Mouse (Mus musculus): ENCODE data around the gene Olfr59. TPM values are rescaled to one million over a fixed set of nuclear protein-coding genes. Genes with fewer than 3 reads are reported as not detected.

The Olfr59 gene
- not detected in 2 replicates for total RNA-seq (2017)

DNA sequence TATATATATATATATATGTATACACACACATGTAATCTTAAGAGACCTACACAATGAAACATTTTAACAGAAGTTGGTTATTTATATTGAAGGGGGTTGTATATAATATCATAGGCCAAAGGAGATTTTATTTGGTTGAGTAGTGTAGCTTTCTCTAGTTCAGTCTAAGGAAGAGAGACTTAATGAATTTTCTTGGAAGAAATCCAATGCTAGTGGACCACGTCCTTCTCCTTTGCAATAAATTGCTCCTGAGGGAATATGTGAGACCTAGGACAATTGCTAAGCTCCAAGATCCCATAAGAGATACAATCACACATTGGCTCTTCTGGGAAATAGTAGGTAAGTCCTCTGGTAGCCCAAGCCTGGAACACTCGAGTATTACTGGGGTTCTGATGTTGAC lies at the start of gene Olfr59:
Gene Olfr59 (plus strand): TSS at position 301 of the 400 bp plus-strand sequence.
- ATAC-seq (replicated peaks in 1 of 2; ENCODE audit: insufficient read depth in 1 of 2, low FRiP score in 2 of 2, low TSS enrichment in 1 of 2, low read depth in 1 of 2, poor library complexity in 2 of 2, severe bottlenecking in 2 of 2) = no peak

DNA sequence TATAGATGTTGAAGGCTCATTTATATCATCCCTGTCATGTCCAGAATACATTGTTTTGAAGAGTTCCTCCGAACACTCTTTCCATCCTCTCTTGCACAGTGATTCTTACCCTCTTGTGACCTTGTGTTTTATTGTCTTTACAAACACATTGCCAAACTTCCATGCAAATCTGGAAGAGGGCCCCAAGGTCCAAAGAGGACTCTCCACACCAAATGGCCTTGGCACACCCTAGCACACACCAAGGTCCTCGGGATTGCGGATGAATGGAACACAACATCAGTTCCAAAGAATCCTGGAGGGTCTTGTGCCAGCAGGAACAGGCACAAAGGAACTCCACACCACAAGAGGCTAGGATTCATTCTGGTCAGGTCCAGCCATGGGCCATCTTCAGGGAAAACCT lies 42.3 kb upstream of the Olfr59 start:
- no peak for ATAC-seq (replicated peaks in 1 of 2; ENCODE audit: insufficient read depth in 1 of 2, low FRiP score in 2 of 2, low TSS enrichment in 1 of 2, low read depth in 1 of 2, poor library complexity in 2 of 2, severe bottlenecking in 2 of 2)

DNA sequence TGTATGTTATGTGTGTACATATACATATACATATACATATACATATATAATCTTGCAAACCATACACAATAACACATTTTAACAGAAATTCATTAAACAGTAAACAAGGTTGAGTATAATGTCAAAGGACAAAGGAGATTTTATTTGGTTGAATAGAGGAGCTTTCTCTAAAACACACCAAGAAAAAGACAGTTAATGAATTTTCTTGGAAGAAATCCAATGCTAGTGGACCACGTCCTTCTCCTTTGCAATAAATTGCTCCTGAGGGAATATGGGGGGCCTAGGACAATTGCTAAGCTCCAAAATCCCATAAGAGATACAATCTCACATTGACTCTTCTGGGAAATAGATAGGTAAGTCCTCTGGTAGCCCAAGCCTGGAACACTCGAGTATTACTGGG lies 24.0 kb upstream of the Olfr59 start, which contains the start of gene Olfr406:
Gene Olfr406 (plus strand): TSS at position 301 of the 400 bp plus-strand sequence.
- no peak for ATAC-seq (replicated peaks in 1 of 2; ENCODE audit: insufficient read depth in 1 of 2, low FRiP score in 2 of 2, low TSS enrichment in 1 of 2, low read depth in 1 of 2, poor library complexity in 2 of 2, severe bottlenecking in 2 of 2)

DNA sequence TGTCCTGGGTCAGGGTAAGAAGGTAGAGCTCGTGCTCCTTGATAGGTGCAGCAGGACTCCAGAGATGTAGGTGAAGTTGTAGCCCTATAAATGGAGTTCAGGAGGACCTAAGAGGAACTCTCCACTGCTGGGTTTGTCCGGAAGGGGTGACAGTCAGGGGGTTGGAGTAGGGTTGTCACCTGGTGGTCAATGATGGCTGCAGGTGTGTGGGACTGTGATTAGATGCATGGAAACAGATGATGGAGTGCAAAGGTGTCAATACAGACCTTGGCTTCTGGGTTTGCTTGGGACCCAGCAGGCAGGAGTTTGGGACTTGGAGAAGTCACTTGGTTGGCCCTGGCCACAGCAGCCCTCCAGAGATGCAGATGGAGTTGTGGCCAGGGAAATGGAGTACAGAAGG lies 3.7 kb downstream of the Olfr59 start:
- no peak for ATAC-seq (replicated peaks in 1 of 2; ENCODE audit: insufficient read depth in 1 of 2, low FRiP score in 2 of 2, low TSS enrichment in 1 of 2, low read depth in 1 of 2, poor library complexity in 2 of 2, severe bottlenecking in 2 of 2)

DNA sequence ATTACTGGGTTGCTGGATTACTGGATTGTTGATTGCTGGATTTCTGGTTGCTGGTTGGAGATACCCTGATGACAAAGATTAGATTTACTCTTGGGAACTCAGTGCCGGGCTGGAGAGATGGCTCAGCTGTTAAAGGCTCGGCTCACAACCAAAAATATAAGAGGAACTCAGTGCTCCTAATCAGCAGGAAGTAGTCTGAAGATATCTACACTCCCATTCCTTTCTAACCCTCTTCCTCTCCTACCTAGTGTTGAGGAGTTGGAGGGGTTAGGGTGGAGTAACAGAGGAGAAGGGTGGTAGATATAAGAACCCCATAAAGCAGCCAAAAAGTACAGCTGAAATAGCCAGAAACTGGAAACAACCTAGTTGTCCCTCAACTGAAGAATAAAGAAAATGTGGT lies 42.5 kb downstream of the Olfr59 start:
- ATAC-seq (replicated peaks in 1 of 2; ENCODE audit: insufficient read depth in 1 of 2, low FRiP score in 2 of 2, low TSS enrichment in 1 of 2, low read depth in 1 of 2, poor library complexity in 2 of 2, severe bottlenecking in 2 of 2) = no peak

DNA sequence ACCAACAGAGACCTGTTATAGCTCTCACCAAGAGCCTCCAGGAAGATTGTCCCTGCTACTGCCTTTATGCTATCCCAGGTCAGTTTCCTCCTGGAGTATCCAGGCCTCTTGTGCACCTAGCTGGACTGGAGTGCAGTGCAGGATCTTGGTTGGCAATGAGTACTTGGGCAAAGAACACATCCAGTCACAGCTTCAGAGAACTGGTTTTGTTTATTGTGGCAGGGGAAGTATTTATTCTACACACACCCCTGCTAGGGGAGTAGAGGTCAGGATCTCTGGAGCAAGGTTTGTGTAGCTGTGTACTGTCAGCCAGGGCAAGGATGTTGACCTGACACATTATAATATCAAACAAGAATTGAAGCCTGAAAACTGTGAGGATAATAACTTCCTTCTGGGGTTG lies 45.2 kb downstream of the Olfr59 start:
- ATAC-seq (replicated peaks in 1 of 2; ENCODE audit: insufficient read depth in 1 of 2, low FRiP score in 2 of 2, low TSS enrichment in 1 of 2, low read depth in 1 of 2, poor library complexity in 2 of 2, severe bottlenecking in 2 of 2) = no peak

DNA sequence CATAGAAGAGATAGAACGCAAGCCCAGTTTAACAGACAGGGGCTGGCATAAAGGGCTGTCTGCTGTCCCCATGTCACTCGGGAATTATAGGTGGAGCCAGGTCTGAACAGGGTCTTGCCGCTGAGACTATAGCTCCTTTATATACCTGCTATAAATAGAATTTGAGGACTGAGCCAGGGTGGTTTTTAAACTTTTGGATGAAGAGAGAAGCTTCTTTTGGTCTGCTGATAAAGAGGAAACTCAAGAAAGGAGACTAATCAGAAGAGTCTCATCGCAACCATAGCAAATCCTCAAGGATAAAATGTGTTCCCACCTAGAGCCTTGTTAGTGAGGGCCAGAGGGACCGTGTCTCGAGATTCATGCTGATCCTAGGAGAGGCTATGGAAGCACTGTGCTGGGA lies 54.4 kb downstream of the Olfr59 start, which contains the start of gene Olfr410:
Gene Olfr410 (minus strand): TSS at position 101 of the 400 bp plus-strand sequence.
- no peak for ATAC-seq (replicated peaks in 1 of 2; ENCODE audit: insufficient read depth in 1 of 2, low FRiP score in 2 of 2, low TSS enrichment in 1 of 2, low read depth in 1 of 2, poor library complexity in 2 of 2, severe bottlenecking in 2 of 2)

Other genes with a start within 250 kb of the Olfr59 start
- gene Olfr139, start 227.2 kb upstream of the Olfr59 start, total RNA-seq (2017) = not detected in 2 replicates
- not detected in 2 replicates for gene Olfr399, start 227.1 kb upstream of the Olfr59 start, total RNA-seq (2017)
- gene Zfp616, start 213.8 kb upstream of the Olfr59 start, total RNA-seq (2017) = not detected in 2 replicates
- gene Olfr401, start 170.0 kb upstream of the Olfr59 start, total RNA-seq (2017) = not detected in 2 replicates
- not detected in 2 replicates for gene Olfr402, start 130.2 kb upstream of the Olfr59 start, total RNA-seq (2017)
- not detected in 2 replicates for gene Olfr403, start 97.5 kb upstream of the Olfr59 start, total RNA-seq (2017)
- gene Olfr43, start 72.4 kb upstream of the Olfr59 start, total RNA-seq (2017) = not detected in 2 replicates
- gene Olfr406, start 23.9 kb upstream of the Olfr59 start, total RNA-seq (2017) = not detected in 2 replicates
- gene Olfr410, start 54.3 kb downstream of the Olfr59 start, total RNA-seq (2017) = not detected in 2 replicates
- not detected in 2 replicates for gene Olfr411, start 68.9 kb downstream of the Olfr59 start, total RNA-seq (2017)
- not detected in 2 replicates for gene Olfr412, start 78.3 kb downstream of the Olfr59 start, total RNA-seq (2017)

All from hematopoietic stem cell, adult 5-6 weeks (primary cell).